Mouse (Mus musculus) lung, embryonic 15.5 days (tissue): ENCODE data around the gene 2310030G06Rik. TPM values are rescaled to one million over a fixed set of nuclear protein-coding genes. Genes with fewer than 3 reads are reported as not detected.

Experiments used
- ATAC-seq: fragments of 200-750 bp; cut with Nextera tagmentation; 2 replicates; pipeline ENCODE4 v1.8.0; 2017; ENCODE audit warnings: moderate number of reproducible peaks, borderline replicate concordance; ENCODE audit not compliant: low FRiP score, low TSS enrichment; ENCODE audit errors: extremely low read depth
- H3K27ac ChIP-seq: fragments of 300-500 bp; sonication (generic); 2 replicates; pipeline ENCODE4 v1.5.1; 2015; ENCODE audit warnings: moderate library complexity, mild to moderate bottlenecking, inconsistent platforms
- H3K27me3 ChIP-seq: fragments of 300-500 bp; sonication (generic); 2 replicates; pipeline ENCODE4 v1.6.1; 2015; ENCODE audit warnings: inconsistent platforms
- H3K36me3 ChIP-seq: fragments of 300-500 bp; sonication (generic); 2 replicates; pipeline ENCODE4 v1.6.1; 2015; ENCODE audit warnings: inconsistent platforms
- H3K4me1 ChIP-seq: fragments of 300-500 bp; sonication (generic); 2 replicates; pipeline ENCODE4 v1.6.1; 2015; ENCODE audit warnings: inconsistent platforms
- H3K4me2 ChIP-seq: fragments of 300-500 bp; sonication (generic); 2 replicates; pipeline ENCODE4 v1.6.1; 2015; ENCODE audit warnings: inconsistent platforms, mild to moderate bottlenecking, moderate library complexity
- H3K4me3 ChIP-seq: fragments of 300-500 bp; sonication (generic); 2 replicates; pipeline ENCODE4 v1.5.1; 2015; ENCODE audit warnings: mild to moderate bottlenecking, inconsistent platforms
- H3K9ac ChIP-seq: fragments of 300-500 bp; sonication (generic); 2 replicates; pipeline ENCODE4 v1.6.1; 2015; ENCODE audit warnings: inconsistent platforms
- H3K9me3 ChIP-seq: fragments of 300-500 bp; sonication (generic); 2 replicates; pipeline ENCODE4 v1.6.1; 2016; ENCODE audit warnings: inconsistent platforms
- WGBS: fragments of 180-500 bp; shearing (Covaris S2); methylation state at CpG from one replicate; pipeline ENCODE4 v1.1.7; 2015; 5-methylcytosine and 5-hydroxymethylcytosine counted together
- polyA plus RNA-seq: library from polyadenylated mRNA; unstranded; fragments of >200 nt; fragmentation: Nextera tagmentation; extraction: Ambion mirVana; gene quantifications from 2 replicates; pipeline ENCODE4 v1.2.1, GENCODE M21; 2015

The 2310030G06Rik gene
- polyA plus RNA-seq, 1 experiment from 2014 or later = 16.2 TPM

- Histone ChIP-seq H3K27ac (0 out of 2 replicates have a peak overlapping the region, but pooled peaks have one; percentile 19), H3K4me3 (no peak overlapping the region), H3K36me3 (no peaks in the 10 kb centered on the region), H3K9me3 (no peaks in the 10 kb centered on the region), H3K4me2 (0 out of 2 replicates have a peak overlapping the region, but pooled peaks have one; percentile 0), H3K27me3 (no peaks in the 10 kb centered on the region), H3K9ac (no peak overlapping the region), H3K4me1 (no peaks in the 10 kb centered on the region)
- no peak for ATAC-seq
- WGBS = 51% methylated on average over 6 of the region's 6 CpGs
Measured at GRCm38 (mm10) chr9:50761520-50762243, 15.3 kb upstream of the 2310030G06Rik start.

GRCm38 (mm10) chr9:50756711-50757110 lies 10.4 kb upstream of the 2310030G06Rik start:
- no peaks in the 10 kb centered on the region for H3K9me3 ChIP-seq
- no peak overlapping the region for H3K4me2 ChIP-seq
- H3K4me1 ChIP-seq = peaks cover 21% of the 10 kb centered on the region
- 48% methylated on average over 5 of the region's 5 CpGs for WGBS
- no peaks in the 10 kb centered on the region for H3K27me3 ChIP-seq
- no peak overlapping the region for H3K4me3 ChIP-seq
- no peaks in the 10 kb centered on the region for H3K36me3 ChIP-seq
- ATAC-seq = no peak
- no peak overlapping the region for H3K9ac ChIP-seq
- H3K27ac ChIP-seq = no peak overlapping the region

GRCm38 (mm10) chr9:50753947-50754346 lies 7.6 kb upstream of the 2310030G06Rik start:
- no peak for ATAC-seq
- Histone ChIP-seq H3K27ac (peak overlapping the region; percentile 91), H3K36me3 (no peaks in the 10 kb centered on the region), H3K4me1 (peaks cover 33% of the 10 kb centered on the region), H3K4me3 (peak overlapping the region; percentile 28), H3K4me2 (peak overlapping the region; percentile 46), H3K9me3 (no peaks in the 10 kb centered on the region), H3K27me3 (no peaks in the 10 kb centered on the region), H3K9ac (no peak overlapping the region)
- WGBS = 35% methylated on average over 7 of the region's 7 CpGs

GRCm38 (mm10) chr9:50752784-50753615 lies 6.7 kb upstream of the 2310030G06Rik start:
- peak overlapping the region; percentile 8; the same call in 1 of the 2 replicates for H3K9ac ChIP-seq
- WGBS = 49% methylated on average over 17 of the region's 17 CpGs
- ATAC-seq = peak; percentile 81
- peak overlapping the region; percentile 91 for H3K27ac ChIP-seq
- peak overlapping the region; percentile 46 for H3K4me2 ChIP-seq
- peak overlapping the region; percentile 28 for H3K4me3 ChIP-seq
- peaks cover 33% of the 10 kb centered on the region for H3K4me1 ChIP-seq
- no peaks in the 10 kb centered on the region for H3K27me3 ChIP-seq
- no peaks in the 10 kb centered on the region for H3K36me3 ChIP-seq
- H3K9me3 ChIP-seq = no peaks in the 10 kb centered on the region

- Histone ChIP-seq H3K27ac (peak within 1 kb of the TSS; percentile 91), H3K27me3 (no peaks in the 10 kb centered on the region), H3K36me3 (no peaks in the 10 kb centered on the region), H3K9ac (peak within 1 kb of the TSS; percentile 20; the same call in 1 of the 2 replicates), H3K4me2 (peak within 1 kb of the TSS; percentile 46), H3K4me3 (peak within 1 kb of the TSS; percentile 28), H3K9me3 (no peaks in the 10 kb centered on the region), H3K4me1 (peaks cover 33% of the 10 kb centered on the region)
- 49% methylated on average over 14 of the region's 14 CpGs for WGBS
- ATAC-seq = peak; percentile 57
Measured at GRCm38 (mm10) chr9:50752054-50752602, 5.8 kb upstream of the 2310030G06Rik start, which contains the start of gene Hspb2. Gene Hspb2 (minus strand): TSS chr9:50752354.

- Histone ChIP-seq H3K9ac (0 out of 2 replicates have a peak within 1 kb of the TSS, but pooled peaks have one; percentile 20), H3K4me1 (peaks cover 37% of the 10 kb centered on the region), H3K27me3 (no peaks in the 10 kb centered on the region), H3K9me3 (no peaks in the 10 kb centered on the region), H3K4me2 (peak within 1 kb of the TSS; percentile 46), H3K27ac (peak within 1 kb of the TSS; percentile 91), H3K4me3 (peak within 1 kb of the TSS; percentile 18), H3K36me3 (no peaks in the 10 kb centered on the region)
- ATAC-seq = 0 out of 2 replicates have a peak, but pooled peaks have one; percentile 24
- WGBS = 54% methylated on average over 22 of the region's 22 CpGs
Measured at GRCm38 (mm10) chr9:50751323-50751722, 5.0 kb upstream of the 2310030G06Rik start, which contains the start of gene Cryab. Gene Cryab (plus strand): TSS chr9:50751325.

GRCm38 (mm10) chr9:50750706-50751105 lies 4.4 kb upstream of the 2310030G06Rik start:
- H3K4me3 ChIP-seq = no peak overlapping the region
- no peak overlapping the region for H3K9ac ChIP-seq
- no peaks in the 10 kb centered on the region for H3K36me3 ChIP-seq
- no peaks in the 10 kb centered on the region for H3K27me3 ChIP-seq
- no peaks in the 10 kb centered on the region for H3K9me3 ChIP-seq
- H3K4me2 ChIP-seq = no peak overlapping the region
- H3K27ac ChIP-seq = no peak overlapping the region
- no peak for ATAC-seq
- WGBS = 72% methylated on average over 6 of the region's 6 CpGs
- H3K4me1 ChIP-seq = peaks cover 41% of the 10 kb centered on the region

GRCm38 (mm10) chr9:50745806-50746205 lies 530 bp downstream of the 2310030G06Rik start:
- Histone ChIP-seq H3K36me3 (no peaks in the 10 kb centered on the region), H3K9me3 (no peaks in the 10 kb centered on the region), H3K27me3 (no peaks in the 10 kb centered on the region), H3K4me1 (0 out of 2 replicates have a peak, but pooled peaks cover 11% of the 10 kb centered on the region), H3K9ac (peak overlapping the region; percentile 41), H3K27ac (peak overlapping the region; percentile 91), H3K4me3 (peak overlapping the region; percentile 41), H3K4me2 (peak overlapping the region; percentile 57)
- 16% methylated on average over 7 of the region's 7 CpGs for WGBS
- peak; percentile 78; the same call in 1 of the 2 replicates for ATAC-seq

- no peaks in the 10 kb centered on the region for H3K36me3 ChIP-seq
- no peak overlapping the region for H3K27ac ChIP-seq
- no peak overlapping the region for H3K4me3 ChIP-seq
- no peak for ATAC-seq
- H3K4me2 ChIP-seq = no peak overlapping the region
- H3K4me1 ChIP-seq = peaks cover 15% of the 10 kb centered on the region
- H3K9me3 ChIP-seq = no peaks in the 10 kb centered on the region
- no peaks in the 10 kb centered on the region for H3K27me3 ChIP-seq
- WGBS = 69% methylated on average over 2 of the region's 2 CpGs
- H3K9ac ChIP-seq = no peak overlapping the region
Measured at GRCm38 (mm10) chr9:50742744-50743143, 3.6 kb downstream of the 2310030G06Rik start.

- H3K4me1 ChIP-seq = peaks cover 15% of the 10 kb centered on the region
- no peak overlapping the region for H3K27ac ChIP-seq
- H3K9me3 ChIP-seq = no peaks in the 10 kb centered on the region
- no peaks in the 10 kb centered on the region for H3K36me3 ChIP-seq
- H3K27me3 ChIP-seq = no peaks in the 10 kb centered on the region
- no peak for ATAC-seq
- 70% methylated on average over 3 of the region's 3 CpGs for WGBS
- H3K4me2 ChIP-seq = no peak overlapping the region
- H3K4me3 ChIP-seq = no peak overlapping the region
- no peak overlapping the region for H3K9ac ChIP-seq
Measured at GRCm38 (mm10) chr9:50742261-50742660, 4.1 kb downstream of the 2310030G06Rik start.

GRCm38 (mm10) chr9:50740867-50741784 lies 5.2 kb downstream of the 2310030G06Rik start:
- no peak overlapping the region for H3K9ac ChIP-seq
- 80% methylated on average over 14 of the region's 14 CpGs for WGBS
- H3K4me3 ChIP-seq = no peak overlapping the region
- H3K4me1 ChIP-seq = peaks cover 9% of the 10 kb centered on the region
- H3K4me2 ChIP-seq = no peak overlapping the region
- no peaks in the 10 kb centered on the region for H3K9me3 ChIP-seq
- H3K27me3 ChIP-seq = no peaks in the 10 kb centered on the region
- no peak overlapping the region for H3K27ac ChIP-seq
- ATAC-seq = no peak
- no peaks in the 10 kb centered on the region for H3K36me3 ChIP-seq
